Mouse (Mus musculus) forebrain, postnatal 0 days (tissue): ENCODE results near the gene Fam174b. TPM values are rescaled to one million over a fixed set of nuclear protein-coding genes. Genes with fewer than 3 reads are reported as not detected.

Experiments
- ATAC-seq: fragments of 200-750 bp; cut with Nextera tagmentation; 2 replicates; pipeline ENCODE4 v1.8.0; 2017; ENCODE audit warnings: mild to moderate bottlenecking, moderate library complexity
- DNase-seq: peaks from one replicate; pipeline ENCODE4 v3.0.0-alpha.2; 2015
- H3K27ac ChIP-seq: fragments of 300-500 bp; sonication (generic); 2 replicates; pipeline ENCODE4 v1.5.1; 2014; ENCODE audit warnings: low read depth, mild to moderate bottlenecking, antibody characterized with exemption, low read length, moderate library complexity, mixed read lengths
- H3K27me3 ChIP-seq: fragments of 300-500 bp; sonication (generic); 2 replicates; pipeline ENCODE4 v1.6.1; 2014; ENCODE audit warnings: mild to moderate bottlenecking, low read length, mixed read lengths; ENCODE audit not compliant: insufficient read depth
- H3K36me3 ChIP-seq: fragments of 300-500 bp; sonication (generic); 2 replicates; pipeline ENCODE4 v1.6.1; 2014; ENCODE audit warnings: mild to moderate bottlenecking, moderate library complexity; ENCODE audit not compliant: insufficient read depth
- H3K4me1 ChIP-seq: fragments of 300-500 bp; sonication (generic); 2 replicates; pipeline ENCODE4 v1.6.1; 2014; ENCODE audit warnings: antibody characterized with exemption; ENCODE audit not compliant: insufficient read depth
- H3K4me2 ChIP-seq: fragments of 300-500 bp; sonication (generic); 2 replicates; pipeline ENCODE4 v1.6.1; 2014; ENCODE audit warnings: low read depth, mild to moderate bottlenecking, moderate library complexity
- H3K4me3 ChIP-seq: fragments of 300-500 bp; sonication (generic); 2 replicates; pipeline ENCODE4 v1.5.1; 2014; ENCODE audit warnings: low read depth, low read length, mixed read lengths
- H3K9ac ChIP-seq: fragments of 300-500 bp; sonication (generic); 2 replicates; pipeline ENCODE4 v1.6.1; 2014; ENCODE audit warnings: mild to moderate bottlenecking
- H3K9me3 ChIP-seq: fragments of 300-500 bp; sonication (generic); 2 replicates; pipeline ENCODE4 v1.6.1; 2016; ENCODE audit warnings: low read length
- CTCF ChIP-seq: sonication (generic); IDR thresholded peaks from 2 replicates; pipeline ENCODE4 v1.5.1; 2016; ENCODE audit warnings: antibody characterized with exemption, control low read depth, low read depth
- WGBS: fragments of 180-500 bp; shearing (Covaris S2); extraction: QIAGEN DNeasy Blood & Tissue Kit; methylation state at CpG from one replicate; pipeline ENCODE4 v1.1.7; 2014; 5-methylcytosine and 5-hydroxymethylcytosine counted together
- polyA plus RNA-seq: library from polyadenylated mRNA; unstranded; fragments of >200 nt; fragmentation: Nextera tagmentation; extraction: Ambion mirVana; gene quantifications from 2 replicates; pipeline ENCODE4 v1.2.1, GENCODE M21; 2015
- total RNA-seq: library from RNA; depleted of rRNA; stranded (reverse); fragments of >200 nt; gene quantifications from 2 replicates; pipeline ENCODE4 v1.2.3, GENCODE M21; 2014

The Fam174b gene
- total and polyA plus RNA-seq, 2 experiments from 2014 or later = 35.6 to 44.9 TPM

GRCm38 (mm10) chr7:73749339-73749738 lies 9.2 kb downstream of the Fam174b start:
- 0 out of 2 replicates have a peak, but pooled peaks have one; percentile 8 for TF ChIP-seq CTCF
- Histone ChIP-seq H3K9me3 (no peaks in the 10 kb centered on the region), H3K27ac (no peak overlapping the region), H3K4me2 (no peak overlapping the region), H3K9ac (no peak overlapping the region), H3K27me3 (no peaks in the 10 kb centered on the region), H3K4me1 (no peaks in the 10 kb centered on the region), H3K4me3 (no peak overlapping the region), H3K36me3 (no peaks in the 10 kb centered on the region)
- 92% methylated on average over 2 of the region's 2 CpGs for WGBS
- ATAC-seq (no peak), DNase-seq (no peak)

DNA sequence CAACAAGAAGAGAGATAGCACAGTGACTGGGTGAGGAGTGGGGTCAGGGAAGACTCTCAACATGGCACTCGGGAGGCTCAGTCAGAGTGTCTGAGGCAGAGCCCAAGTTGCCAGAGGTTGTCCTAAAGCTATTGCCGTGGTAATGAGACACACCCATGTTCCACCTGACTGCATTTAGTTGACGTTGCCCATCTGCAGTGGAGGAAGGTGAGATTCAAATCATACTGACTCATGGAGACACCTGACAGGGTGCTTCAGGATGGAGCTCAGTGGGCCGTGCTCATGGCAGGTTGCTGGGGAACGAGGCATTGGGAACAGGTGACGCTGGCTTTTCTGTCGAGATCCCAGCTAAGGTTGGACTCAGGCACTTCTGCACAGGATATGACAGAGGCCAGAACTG lies 9.9 kb downstream of the Fam174b start:
- Histone ChIP-seq H3K27ac (no peak overlapping the region), H3K9me3 (no peaks in the 10 kb centered on the region), H3K4me2 (no peak overlapping the region), H3K36me3 (no peaks in the 10 kb centered on the region), H3K27me3 (no peaks in the 10 kb centered on the region), H3K9ac (no peak overlapping the region), H3K4me3 (no peak overlapping the region), H3K4me1 (no peaks in the 10 kb centered on the region)
- no peak for ATAC-seq
- TF ChIP-seq CTCF = no peak
- WGBS = 90% methylated on average over 7 of the region's 7 CpGs
- DNase-seq = no peak

DNA sequence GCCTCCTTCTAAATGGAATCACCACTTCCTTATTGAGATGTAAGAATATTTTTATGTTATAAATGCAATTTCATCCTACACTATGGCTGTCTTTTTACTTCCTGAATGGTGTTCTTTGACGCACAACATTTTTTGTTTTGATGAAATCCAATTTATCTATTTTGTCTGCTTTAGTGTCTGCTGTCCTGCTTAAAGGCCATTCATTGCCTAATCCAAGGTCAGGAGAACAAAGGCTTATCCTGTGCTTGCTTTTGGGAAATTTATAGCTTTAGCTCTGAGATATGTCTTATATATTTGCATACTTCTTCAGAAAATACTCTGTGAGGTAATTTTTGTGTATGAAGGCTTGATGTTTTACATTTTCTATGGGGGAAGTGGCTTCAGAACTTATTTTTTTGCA lies 13.5 kb downstream of the Fam174b start:
- no peak overlapping the region for H3K4me3 ChIP-seq

DNA sequence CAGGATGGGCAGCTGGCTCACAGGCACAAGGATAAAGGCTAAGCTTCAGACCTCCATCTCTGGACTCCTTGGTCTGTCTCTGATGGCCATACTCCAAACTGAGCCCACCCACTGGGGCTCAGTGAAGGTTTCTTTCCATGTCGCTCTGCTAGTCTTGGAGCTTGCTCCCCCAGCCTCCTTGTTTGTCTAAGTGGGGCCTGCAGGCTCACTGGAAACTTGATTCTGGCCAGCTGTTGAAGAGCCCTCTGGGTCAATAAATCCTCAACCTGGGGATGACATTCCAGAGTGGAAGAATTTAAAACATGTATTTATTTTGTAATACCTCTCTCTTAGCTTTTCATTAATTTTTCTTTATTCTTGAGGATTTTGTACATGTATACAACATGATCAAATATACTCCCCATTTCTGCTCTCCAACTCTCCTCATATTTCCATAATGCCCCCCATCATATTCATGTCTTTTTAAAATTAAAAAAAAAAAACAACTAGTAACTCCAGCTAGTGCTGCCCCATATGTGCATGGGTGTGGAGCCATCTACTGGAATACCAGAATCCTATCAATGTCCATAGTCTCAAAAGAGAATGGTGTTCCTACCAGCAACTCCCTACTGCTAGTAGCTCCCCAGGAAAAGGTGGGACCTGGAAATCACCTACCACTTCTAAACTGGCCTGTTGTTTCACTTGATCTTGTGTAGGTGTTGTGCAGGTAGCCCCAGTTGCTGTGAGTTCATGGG lies 15.4 kb downstream of the Fam174b start:
- H3K9ac ChIP-seq = no peak overlapping the region
- no peaks in the 10 kb centered on the region for H3K36me3 ChIP-seq
- no peak for TF ChIP-seq CTCF
- no peak overlapping the region for H3K4me2 ChIP-seq
- H3K9me3 ChIP-seq = 0 out of 2 replicates have a peak, but pooled peaks cover 3% of the 10 kb centered on the region
- no peak overlapping the region for H3K27ac ChIP-seq
- no peaks in the 10 kb centered on the region for H3K4me1 ChIP-seq
- no peak for ATAC-seq
- no peaks in the 10 kb centered on the region for H3K27me3 ChIP-seq
- 77% methylated on average over 1 of the region's 1 CpGs for WGBS
- no peak overlapping the region for H3K4me3 ChIP-seq
- no peak for DNase-seq

More for the DNA sequence above, 13.5 kb downstream of the Fam174b start:
- no peak overlapping the region for H3K9ac ChIP-seq
- no peak overlapping the region for H3K27ac ChIP-seq
- no peaks in the 10 kb centered on the region for H3K27me3 ChIP-seq
- DNase-seq (no peak), ATAC-seq (no peak)
- 0 out of 2 replicates have a peak, but pooled peaks cover 3% of the 10 kb centered on the region for H3K9me3 ChIP-seq
- no peaks in the 10 kb centered on the region for H3K36me3 ChIP-seq
- no peak overlapping the region for H3K4me2 ChIP-seq
- H3K4me1 ChIP-seq = no peaks in the 10 kb centered on the region
- no peak for TF ChIP-seq CTCF
- 89% methylated on average over 1 of the region's 1 CpGs for WGBS

DNA sequence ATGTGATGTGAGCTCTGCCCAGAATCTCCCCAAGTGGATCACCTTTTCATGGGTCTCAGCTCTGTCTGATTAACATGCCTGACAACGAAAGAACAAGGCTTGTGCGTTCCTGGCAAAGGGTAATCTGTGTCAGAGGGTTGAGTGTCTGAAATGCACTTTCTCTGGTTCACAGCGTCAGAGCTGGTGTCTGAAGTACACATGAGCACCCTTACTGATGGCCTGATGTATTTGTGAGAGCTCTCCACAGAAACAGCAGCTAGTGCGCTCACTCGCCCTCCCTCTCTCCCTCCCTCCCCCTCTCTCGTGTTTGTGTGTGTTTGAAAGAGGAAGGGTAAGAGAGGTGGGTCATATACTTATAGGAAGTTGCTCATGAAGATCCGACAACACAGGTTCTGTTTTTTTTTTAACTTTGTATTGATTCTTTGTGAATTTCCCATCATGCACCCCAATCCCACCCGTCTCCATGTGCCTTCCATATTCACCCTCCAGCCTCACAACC lies 21.6 kb downstream of the Fam174b start:
- H3K4me1 ChIP-seq = no peaks in the 10 kb centered on the region
- no peak overlapping the region for H3K9ac ChIP-seq
- H3K4me3 ChIP-seq = no peak overlapping the region
- H3K27me3 ChIP-seq = no peaks in the 10 kb centered on the region
- H3K9me3 ChIP-seq = no peaks in the 10 kb centered on the region
- TF ChIP-seq CTCF = no peak
- DNase-seq (no peak), ATAC-seq (no peak)
- H3K27ac ChIP-seq = no peak overlapping the region
- no peaks in the 10 kb centered on the region for H3K36me3 ChIP-seq
- 81% methylated on average over 8 of the region's 8 CpGs for WGBS
- H3K4me2 ChIP-seq = no peak overlapping the region

DNA sequence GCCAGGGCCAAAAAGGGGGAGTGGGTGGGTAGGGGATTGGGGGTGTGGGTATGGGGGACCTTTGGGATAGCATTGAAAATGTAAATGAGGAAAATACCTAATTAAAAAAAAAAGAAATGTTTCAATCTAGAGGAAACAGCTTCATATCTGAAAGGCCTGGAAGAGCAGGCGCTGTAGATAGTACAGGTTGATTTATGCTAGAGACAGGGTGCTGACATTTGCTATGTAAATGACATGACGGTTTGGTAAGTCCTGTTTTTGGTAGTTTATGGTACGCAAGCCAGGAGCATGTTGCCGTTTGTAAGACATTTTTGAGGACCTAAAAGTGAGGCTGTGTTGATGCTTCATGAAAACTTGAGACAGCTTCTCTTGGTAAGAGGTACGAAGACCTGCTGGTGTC lies 24.6 kb downstream of the Fam174b start:
- Histone ChIP-seq H3K27me3 (no peaks in the 10 kb centered on the region), H3K4me2 (no peak overlapping the region), H3K36me3 (no peaks in the 10 kb centered on the region), H3K4me1 (no peaks in the 10 kb centered on the region), H3K27ac (no peak overlapping the region), H3K4me3 (no peak overlapping the region), H3K9ac (no peak overlapping the region), H3K9me3 (no peaks in the 10 kb centered on the region)
- 92% methylated on average over 5 of the region's 5 CpGs for WGBS
- DNase-seq (no peak), ATAC-seq (no peak)
- no peak for TF ChIP-seq CTCF

GRCm38 (mm10) chr7:73765186-73765903 lies 25.2 kb downstream of the Fam174b start:
- 81% methylated on average over 7 of the region's 7 CpGs for WGBS
- no peak overlapping the region for H3K4me3 ChIP-seq
- H3K27me3 ChIP-seq = no peaks in the 10 kb centered on the region

More at GRCm38 (mm10) chr7:73765186-73765903, 25.2 kb downstream of the Fam174b start:
- DNase-seq = no peak
- Histone ChIP-seq H3K4me1 (no peaks in the 10 kb centered on the region), H3K4me2 (no peak overlapping the region), H3K9ac (no peak overlapping the region), H3K9me3 (no peaks in the 10 kb centered on the region), H3K27ac (no peak overlapping the region), H3K36me3 (no peaks in the 10 kb centered on the region)
- no peak for TF ChIP-seq CTCF
- no peak for ATAC-seq
